Mouse (Mus musculus) G1E (cell line): ENCODE results near the gene Boc.

ENCODE experiments used
- CTCF ChIP-seq: IDR thresholded peaks from 2 replicates; pipeline ENCODE4 v1.5.1; 2012; ENCODE audit warnings: low read depth, low read length, inconsistent platforms, mixed read lengths
- GATA1 ChIP-seq: IDR thresholded peaks from 2 replicates; pipeline ENCODE4 v1.6.1; 2012; ENCODE audit warnings: borderline replicate concordance, low read length, inconsistent platforms, mixed read lengths

- TF ChIP-seq CTCF, result no peak
- no peak for TF ChIP-seq GATA1
These were observed 25.2 kb downstream of the Boc start for GRCm38 (mm10) chr16:44533522-44533921.
